Mouse (Mus musculus): ENCODE data around the gene Sirt2. TPM values are rescaled to one million over a fixed set of nuclear protein-coding genes. Genes with fewer than 3 reads are reported as not detected.
A peak's percentile ranks its signal among the peaks of the same experiment; 100 is the strongest.

Sirt2 gene
- polyA plus RNA-seq, 2 experiments, result 18.5 to 21.3 TPM

- Histone ChIP-seq H3K9ac (replicated peaks) (peak overlapping the region; percentile 76), H3K4me2 (ENCODE audit: low read depth) (peak overlapping the region; percentile 96), H3K4me3 (ENCODE audit: insufficient read depth in 1 of 2, low read depth in 2 of 2, low read length in 2 of 2) (peak overlapping the region; percentile 67 to 77), H3K4me1 (replicated peaks; ENCODE audit: control insufficient read depth in 2 of 2, insufficient read depth in 2 of 2, low read length in 1 of 2) (peaks cover 23 to 28% of the 10 kb centered on the region in 2 experiments), H3K36me3 (replicated peaks; ENCODE audit: control insufficient read depth, insufficient read depth, low read depth) (peaks cover 27% of the 10 kb centered on the region), H3K27me3 (ENCODE audit: control insufficient read depth, insufficient read depth, low read length) (no peaks in the 10 kb centered on the region), H3K9me3 (ENCODE audit: control insufficient read depth, low read length) (no peaks in the 10 kb centered on the region), H3K27ac (peak overlapping the region; percentile 80)
- TF ChIP-seq CTCF (IDR thresholded peaks at IDR 0.05; ENCODE audit: low read depth), result 0 out of 2 replicates have a peak, but pooled peaks have one; percentile 20
- no peak; the same call in 1 of the 2 replicates for TF ChIP-seq EP300 (IDR thresholded peaks at IDR 0.05; ENCODE audit: low read depth)
- ATAC-seq (ENCODE audit: insufficient read depth) (peak; percentile 40; the same call in 1 of the 2 replicates), DNase-seq (ENCODE audit: low read depth in 3 of 3, low spot score in 3 of 3) (peak in 1 of 3 experiments; percentile 59)
- WGBS (ENCODE audit: insufficient replicate concordance), result under 1% methylated on average over 35 of the region's 35 CpGs
Observed at GRCm38 (mm10) chr7:28809401-28810089, 43.0 kb downstream of the Sirt2 start.

GRCm38 (mm10) chr7:28810107-28811066 lies 43.9 kb downstream of the Sirt2 start:
- H3K27me3 ChIP-seq (ENCODE audit: control insufficient read depth, insufficient read depth, low read length), result no peaks in the 10 kb centered on the region
- peak overlapping the region; percentile 90 to 96 for H3K4me3 ChIP-seq (ENCODE audit: insufficient read depth in 1 of 2, low read depth in 2 of 2, low read length in 2 of 2)
- H3K27ac ChIP-seq, result peak overlapping the region; percentile 80
- WGBS (ENCODE audit: insufficient replicate concordance), result under 1% methylated on average over 70 of the region's 70 CpGs
- peak overlapping the region; percentile 86 for H3K9ac ChIP-seq (replicated peaks)
- ATAC-seq (ENCODE audit: insufficient read depth), result peak; percentile 86
- peak; percentile 58 for TF ChIP-seq CTCF (IDR thresholded peaks at IDR 0.05; ENCODE audit: low read depth)
- TF ChIP-seq EP300 (IDR thresholded peaks at IDR 0.05; ENCODE audit: low read depth), result peak; percentile 53
- peak overlapping the region; percentile 99 for H3K4me2 ChIP-seq (ENCODE audit: low read depth)
- no peaks in the 10 kb centered on the region for H3K9me3 ChIP-seq (ENCODE audit: control insufficient read depth, low read length)
- DNase-seq (ENCODE audit: low read depth in 3 of 3, low spot score in 3 of 3), result peak; percentile 99
- H3K36me3 ChIP-seq (replicated peaks; ENCODE audit: control insufficient read depth, insufficient read depth, low read depth), result peaks cover 36% of the 10 kb centered on the region
- peaks cover 23 to 28% of the 10 kb centered on the region in 2 experiments for H3K4me1 ChIP-seq (replicated peaks; ENCODE audit: control insufficient read depth in 2 of 2, insufficient read depth in 2 of 2, low read length in 1 of 2)

- DNase-seq (ENCODE audit: low read depth in 3 of 3, low spot score in 3 of 3) (peak; percentile 80 to 87 (median 86)), ATAC-seq (ENCODE audit: insufficient read depth) (peak; percentile 48)
- Histone ChIP-seq H3K4me2 (ENCODE audit: low read depth) (peak overlapping the region; percentile 99), H3K9ac (replicated peaks) (peak overlapping the region; percentile 86), H3K27ac (peak overlapping the region; percentile 79), H3K36me3 (replicated peaks; ENCODE audit: control insufficient read depth, insufficient read depth, low read depth) (peaks cover 44% of the 10 kb centered on the region), H3K27me3 (ENCODE audit: control insufficient read depth, insufficient read depth, low read length) (no peaks in the 10 kb centered on the region), H3K4me1 (replicated peaks; ENCODE audit: control insufficient read depth in 2 of 2, insufficient read depth in 2 of 2, low read length in 1 of 2) (peaks cover 23 to 28% of the 10 kb centered on the region in 2 experiments), H3K4me3 (ENCODE audit: insufficient read depth in 1 of 2, low read depth in 2 of 2, low read length in 2 of 2) (peak overlapping the region; percentile 90 to 96), H3K9me3 (ENCODE audit: control insufficient read depth, low read length) (no peaks in the 10 kb centered on the region)
- no peak for TF ChIP-seq CTCF (IDR thresholded peaks at IDR 0.05; ENCODE audit: low read depth)
- peak; percentile 40 for TF ChIP-seq EP300 (IDR thresholded peaks at IDR 0.05; ENCODE audit: low read depth)
- under 1% methylated on average over 40 of the region's 40 CpGs for WGBS (ENCODE audit: insufficient replicate concordance)
Observed at GRCm38 (mm10) chr7:28811228-28811627, 44.7 kb downstream of the Sirt2 start.

- H3K27me3 ChIP-seq (ENCODE audit: control insufficient read depth, insufficient read depth, low read length), result no peaks in the 10 kb centered on the region
- DNase-seq (ENCODE audit: low read depth in 3 of 3, low spot score in 3 of 3), result no peak
- 6% methylated on average over 7 of the region's 7 CpGs for WGBS (ENCODE audit: insufficient replicate concordance)
- no peak for ATAC-seq (ENCODE audit: insufficient read depth)
- H3K36me3 ChIP-seq (replicated peaks; ENCODE audit: control insufficient read depth, insufficient read depth, low read depth), result peaks cover 49% of the 10 kb centered on the region
- peaks cover 23 to 28% of the 10 kb centered on the region in 2 experiments for H3K4me1 ChIP-seq (replicated peaks; ENCODE audit: control insufficient read depth in 2 of 2, insufficient read depth in 2 of 2, low read length in 1 of 2)
- peak overlapping the region; percentile 99 for H3K4me2 ChIP-seq (ENCODE audit: low read depth)
- no peak; the same call in 1 of the 2 replicates for TF ChIP-seq EP300 (IDR thresholded peaks at IDR 0.05; ENCODE audit: low read depth)
- 0 out of 2 replicates have a peak, but pooled peaks have one; percentile 9 for TF ChIP-seq CTCF (IDR thresholded peaks at IDR 0.05; ENCODE audit: low read depth)
- peak overlapping the region; percentile 60 for H3K27ac ChIP-seq
- peak overlapping the region; percentile 78 for H3K9ac ChIP-seq (replicated peaks)
- H3K4me3 ChIP-seq (ENCODE audit: insufficient read depth in 1 of 2, low read depth in 2 of 2, low read length in 2 of 2), result peak overlapping the region; percentile 90 to 96
- no peaks in the 10 kb centered on the region for H3K9me3 ChIP-seq (ENCODE audit: control insufficient read depth, low read length)
Observed at GRCm38 (mm10) chr7:28811640-28812275, 45.2 kb downstream of the Sirt2 start.
